Mouse (Mus musculus) duodenum, adult 2 months (tissue): ENCODE data around the gene Sdhaf2. TPM values are rescaled to one million over a fixed set of nuclear protein-coding genes. Genes with fewer than 3 reads are reported as not detected.

Source experiments
- polyA plus RNA-seq: library from polyadenylated mRNA; depleted of rRNA; stranded (reverse); fragments of >200 nt; gene quantifications from 2 replicates; pipeline ENCODE4 v1.2.3, GENCODE M21; 2012; ENCODE audit warnings: low replicate concordance; rRNA removed

Sdhaf2 gene
- polyA plus RNA-seq, result 5.4 and 7.1 TPM in 2 replicates

DNA sequence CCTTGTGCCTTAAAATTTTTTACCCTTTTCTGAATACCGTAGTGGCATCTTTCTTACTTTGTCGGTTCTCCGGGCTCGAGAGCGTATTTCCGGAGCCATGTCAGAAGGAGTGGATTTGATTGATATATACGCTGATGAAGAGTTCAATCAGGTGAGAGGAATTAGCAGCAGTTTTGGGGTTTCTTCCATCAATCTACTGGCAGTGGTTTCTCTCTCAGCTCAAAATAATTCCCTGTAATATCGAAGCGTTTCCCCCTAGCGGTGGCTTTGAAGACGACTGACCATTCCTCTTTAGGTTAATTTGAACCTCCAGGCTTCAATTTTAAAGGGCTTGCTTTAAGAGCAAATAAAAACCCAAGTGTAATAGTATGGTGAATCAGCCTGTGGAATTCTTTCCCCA, at the start of gene Sdhaf2:
Gene Sdhaf2, minus strand, starts transcription at position 233 of the 400 bp plus-strand sequence.

DNA sequence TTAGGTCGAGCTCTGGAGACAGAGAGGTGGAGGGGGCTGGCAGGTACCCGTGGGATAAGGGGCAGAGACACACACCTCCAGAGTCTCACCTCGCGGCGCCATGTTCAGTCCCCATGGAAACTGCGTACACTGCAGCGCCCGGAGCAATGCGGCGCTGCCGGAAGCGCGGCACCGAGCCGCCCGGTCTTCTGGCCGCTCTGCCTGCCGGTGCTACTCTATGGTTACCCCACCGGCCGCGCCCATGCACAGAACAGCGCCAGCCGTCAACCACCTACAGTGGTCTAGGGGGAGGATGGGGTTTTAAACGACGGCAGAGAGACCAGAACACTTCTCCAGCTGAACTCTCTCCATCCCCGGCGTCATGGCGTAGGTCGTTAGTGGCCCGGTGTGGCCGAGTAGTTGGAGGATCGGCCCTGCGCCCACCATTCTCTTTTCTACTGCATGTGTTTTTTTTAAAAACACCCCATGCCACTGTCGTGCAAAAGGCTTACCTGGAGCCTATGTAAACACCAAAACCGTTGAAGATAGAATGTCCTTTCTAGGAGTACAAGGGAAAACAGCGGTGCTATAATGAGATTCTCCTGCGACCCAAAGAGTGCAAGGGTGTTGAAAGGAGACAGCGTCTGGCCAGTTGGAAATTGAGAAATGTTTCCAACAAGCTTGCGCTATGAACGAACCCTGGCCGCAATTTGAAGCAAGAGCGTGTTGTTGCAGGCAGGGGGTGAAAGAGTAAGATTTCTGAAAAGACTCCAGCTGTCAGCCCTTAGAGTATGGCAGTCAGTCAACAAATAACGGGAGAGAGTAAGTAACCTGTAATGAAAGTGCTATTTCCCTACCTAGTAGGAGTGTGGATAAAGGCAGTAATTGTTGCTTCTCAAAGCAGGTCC, 29.9 kb upstream of the Sdhaf2 start, which contains the start of gene Tmem216:
Gene Tmem216, minus strand, starts transcription at position 615 of the 887 bp plus-strand sequence.

DNA sequence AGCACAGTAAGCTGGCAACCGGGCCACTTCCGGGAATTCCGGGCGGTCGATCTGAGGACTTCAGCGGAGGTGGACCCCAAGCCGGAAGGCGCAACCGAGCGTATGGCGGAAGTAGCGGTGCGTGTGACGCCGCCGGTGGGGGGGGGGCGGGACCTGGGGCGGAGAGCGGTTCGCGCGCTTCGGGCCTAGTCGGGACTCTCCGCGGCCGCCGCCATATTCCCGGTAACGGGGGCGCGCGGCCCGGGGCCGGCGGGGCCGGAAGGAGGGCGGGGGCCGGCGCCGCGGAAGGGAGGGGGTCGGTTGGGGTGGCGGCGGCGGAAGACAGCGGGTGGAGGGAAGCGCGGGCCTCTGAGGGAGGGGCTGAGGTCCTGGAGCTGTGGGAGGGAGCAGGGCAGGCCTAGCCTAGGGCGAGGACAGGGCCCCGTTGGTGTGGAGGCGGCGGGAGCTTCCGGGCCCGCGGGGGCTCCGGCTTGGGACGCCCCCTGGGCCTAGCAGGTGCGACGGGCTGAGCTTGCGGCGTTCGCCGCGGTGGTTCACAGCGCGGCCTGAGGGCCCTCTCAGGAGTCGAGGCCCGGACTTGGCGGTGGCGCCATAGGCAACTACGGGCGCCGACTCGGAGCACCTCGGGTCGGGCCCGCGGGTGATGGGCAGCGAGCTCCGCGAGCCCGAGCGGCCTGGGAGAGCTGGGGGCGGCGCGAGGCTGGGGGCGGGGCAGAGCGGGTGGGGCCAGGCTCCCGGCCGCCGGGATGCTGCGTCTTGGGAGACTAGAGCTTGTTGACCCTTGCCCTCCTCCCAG, 638 bp downstream of the Sdhaf2 start, which contains the start of gene Cpsf7:
Gene Cpsf7, plus strand, starts transcription at position 161 of the 796 bp plus-strand sequence.

DNA sequence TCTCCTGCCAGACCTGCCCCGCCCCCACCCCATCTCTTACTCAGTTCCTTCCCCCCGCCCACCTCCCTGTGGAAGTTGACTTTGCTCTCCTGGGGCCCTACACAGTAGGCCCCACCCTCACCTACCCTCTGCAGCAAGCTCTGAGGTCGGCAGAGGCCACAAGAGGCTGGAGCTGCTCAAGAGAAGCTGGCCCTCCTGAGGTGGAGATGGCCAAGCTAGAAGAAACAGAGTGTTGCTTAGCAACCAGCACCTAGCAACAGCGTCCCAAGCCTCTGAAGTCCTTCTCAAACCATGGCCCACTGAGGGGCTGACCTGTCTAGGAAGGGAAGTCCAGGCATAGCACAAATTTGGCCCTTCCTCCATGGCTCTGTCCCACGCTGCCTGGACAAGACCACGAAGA, 43.2 kb downstream of the Sdhaf2 start, which contains the start of gene Ppp1r32:
Gene Ppp1r32, minus strand, starts transcription at position 226 of the 400 bp plus-strand sequence.

DNA sequence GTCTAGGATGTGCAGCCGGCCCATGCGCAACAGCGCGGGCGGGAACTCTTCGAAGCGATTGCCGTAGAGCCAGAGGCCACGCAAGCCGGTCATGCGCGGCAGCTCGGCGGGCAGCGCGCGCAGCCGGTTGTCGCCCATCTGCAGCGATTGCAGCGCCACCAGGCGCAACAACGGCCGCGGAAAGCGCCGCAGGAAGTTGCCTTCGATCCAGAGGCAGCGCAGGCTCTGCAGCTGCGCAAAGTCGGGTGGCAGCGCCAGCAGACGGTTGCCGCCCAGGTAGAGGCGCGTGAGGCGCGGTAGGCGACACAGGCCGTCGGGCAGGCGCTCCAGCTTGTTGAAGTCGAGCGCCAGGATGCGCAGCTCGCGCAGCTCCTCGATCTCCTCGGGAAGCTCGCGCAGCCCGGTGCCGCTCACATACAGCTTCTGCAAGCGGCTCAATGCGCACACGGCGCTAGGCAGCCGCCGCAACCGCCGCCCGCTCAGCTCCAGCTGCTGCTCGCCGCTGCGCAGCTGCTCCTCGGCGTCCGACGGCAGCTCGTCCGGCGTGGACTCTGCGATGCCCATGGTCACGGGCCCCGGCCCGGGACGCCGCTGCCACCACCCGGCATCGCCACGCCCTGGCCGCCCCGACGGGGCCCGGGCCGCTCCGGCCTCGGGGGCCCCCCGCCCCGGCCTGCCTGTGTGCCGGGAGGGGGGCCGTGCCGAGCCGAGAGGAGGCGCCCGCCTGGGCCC, 69.0 kb downstream of the Sdhaf2 start, which contains the start of gene Lrrc10b:
Gene Lrrc10b, minus strand, starts transcription at position 722 of the 732 bp plus-strand sequence.

Other genes with a start within 250 kb of the Sdhaf2 start
- gene Dagla, start 221.3 kb downstream of the Sdhaf2 start, polyA plus RNA-seq, result 5.0 and 10.6 TPM in 2 replicates
- 3.0 and 3.9 TPM in 2 replicates for gene Syt7, start 137.1 kb downstream of the Sdhaf2 start, polyA plus RNA-seq
- 5.3 and 5.9 TPM in 2 replicates for gene Lrrc10b, start 68.7 kb downstream of the Sdhaf2 start, polyA plus RNA-seq
- 0.70 and 1.2 TPM in 2 replicates for gene Ppp1r32, start 43.2 kb downstream of the Sdhaf2 start, polyA plus RNA-seq
- gene Cpsf7, start 876 bp downstream of the Sdhaf2 start, polyA plus RNA-seq, result 12.5 and 20.9 TPM in 2 replicates
- gene Tmem216, start 30.1 kb upstream of the Sdhaf2 start, polyA plus RNA-seq, result 3.5 and 6.8 TPM in 2 replicates
- 28.9 and 29.9 TPM in 2 replicates for gene Cyb561a3, start 51.0 kb upstream of the Sdhaf2 start, polyA plus RNA-seq
- 3.3 and 3.4 TPM in 2 replicates for gene Tmem138, start 51.2 kb upstream of the Sdhaf2 start, polyA plus RNA-seq
- gene Ddb1, start 79.2 kb upstream of the Sdhaf2 start, polyA plus RNA-seq, result 42.1 and 52.2 TPM in 2 replicates
- gene Tkfc, start 79.5 kb upstream of the Sdhaf2 start, polyA plus RNA-seq, result 242 and 263 TPM in 2 replicates
- 20.3 and 21.3 TPM in 2 replicates for gene Vwce, start 108.1 kb upstream of the Sdhaf2 start, polyA plus RNA-seq
- 0.27 TPM in 1 of 2 replicates, not detected in the other for gene Pga5, start 151.9 kb upstream of the Sdhaf2 start, polyA plus RNA-seq
- 35.7 and 46.3 TPM in 2 replicates for gene Vps37c, start 162.6 kb upstream of the Sdhaf2 start, polyA plus RNA-seq
- 1.0 and 2.7 TPM in 2 replicates for gene Cd5, start 212.9 kb upstream of the Sdhaf2 start, polyA plus RNA-seq